Mouse (Mus musculus): Measurements from ENCODE around the gene Gm37419. TPM values are rescaled to one million over a fixed set of nuclear protein-coding genes. Genes with fewer than 3 reads are reported as not detected.

Gene Gm37419
- polyA plus RNA-seq, 1 experiment, result not detected

DNA sequence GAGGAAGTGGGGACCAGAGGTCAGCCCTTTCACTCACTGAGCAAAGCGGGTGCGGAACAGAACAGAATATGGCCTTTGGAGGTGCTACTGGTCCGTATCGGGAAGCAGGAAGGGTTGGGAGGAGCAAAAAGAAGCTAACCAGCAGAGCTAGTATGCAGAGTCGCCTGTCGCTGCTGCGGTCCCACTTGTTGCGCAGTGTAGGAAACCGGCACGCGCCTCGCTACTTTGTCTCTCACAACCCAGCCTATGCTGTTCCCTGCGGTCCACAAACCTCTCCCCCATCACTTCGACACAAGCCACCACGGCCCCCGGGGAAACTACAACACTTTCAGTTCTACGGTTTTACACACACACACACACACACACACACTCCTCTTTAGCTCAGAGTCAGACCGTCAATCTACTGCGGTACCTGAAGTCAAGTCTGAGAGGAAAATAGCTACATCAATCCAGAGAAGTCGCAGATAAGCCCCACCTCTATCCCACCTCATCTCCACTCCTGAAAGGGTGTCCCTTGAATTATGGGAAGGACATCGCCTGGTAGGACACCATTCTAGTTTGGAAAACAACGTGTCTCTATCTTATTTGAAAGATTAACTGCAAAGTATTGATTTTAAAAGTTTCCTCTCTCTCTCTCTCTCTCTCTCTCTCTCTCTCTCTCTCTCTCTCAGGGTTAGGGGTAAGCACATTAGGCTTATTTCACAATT lies 3.4 kb upstream of the Gm37419 start:
- Histone ChIP-seq H3K27me3 (ENCODE audit: control insufficient read depth, insufficient read depth, insufficient read length) (no peaks in the 10 kb centered on the region), H3K4me2 (ENCODE audit: low read depth) (peak overlapping the region; percentile 89), H3K79me2 (ENCODE audit: control insufficient read depth, insufficient read depth) (peaks cover 68% of the 10 kb centered on the region), H3K4me3 (peak overlapping the region; percentile 92), H3K36me3 (ENCODE audit: control insufficient read depth, insufficient read depth) (no peaks in the 10 kb centered on the region), H3ac (ENCODE audit: control insufficient read depth, insufficient read length) (no peak overlapping the region)
- TF ChIP-seq POLR2A (IDR thresholded peaks at IDR 0.05; ENCODE audit: insufficient read length, low read depth), result peak; percentile 54
- no peak for TF ChIP-seq TCF12 (IDR thresholded peaks at IDR 0.05; ENCODE audit: insufficient read depth, poor library complexity, severe bottlenecking)
- no peak for TF ChIP-seq USF1 (IDR thresholded peaks at IDR 0.05; ENCODE audit: low read depth)
- 0 out of 2 replicates have a peak, but pooled peaks have one; percentile 11 for TF ChIP-seq CEBPB (IDR thresholded peaks at IDR 0.05; ENCODE audit: insufficient read depth, poor library complexity, severe bottlenecking)

- H3K27me3 ChIP-seq (ENCODE audit: control insufficient read depth, insufficient read depth, insufficient read length), result no peaks in the 10 kb centered on the region
- no peaks in the 10 kb centered on the region for H3K36me3 ChIP-seq (ENCODE audit: control insufficient read depth, insufficient read depth)
- peaks cover 68% of the 10 kb centered on the region for H3K79me2 ChIP-seq (ENCODE audit: control insufficient read depth, insufficient read depth)
- no peak for TF ChIP-seq USF1 (IDR thresholded peaks at IDR 0.05; ENCODE audit: low read depth)
- no peak for TF ChIP-seq POLR2A (IDR thresholded peaks at IDR 0.05; ENCODE audit: insufficient read length, low read depth)
- no peak for TF ChIP-seq E2F4 (IDR thresholded peaks at IDR 0.05; ENCODE audit: insufficient read depth)
- TF ChIP-seq MAX (IDR thresholded peaks at IDR 0.05; ENCODE audit: low read depth), result no peak
- no peak for TF ChIP-seq REST (IDR thresholded peaks at IDR 0.05; ENCODE audit: insufficient read depth, insufficient read length)
- TF ChIP-seq TCF12 (IDR thresholded peaks at IDR 0.05; ENCODE audit: insufficient read depth, poor library complexity, severe bottlenecking), result no peak
- no peak for TF ChIP-seq MYOD1 (IDR thresholded peaks at IDR 0.05; ENCODE audit: control insufficient read depth in 1 of 3, insufficient read length in 2 of 3, low read depth in 2 of 3)
- TF ChIP-seq POLR2AphosphoS2 (IDR thresholded peaks at IDR 0.05; ENCODE audit: insufficient read length, low read depth), result no peak
- TF ChIP-seq TCF3 (IDR thresholded peaks at IDR 0.05; ENCODE audit: insufficient read length, low read depth), result no peak
- no peak; the same call in 1 of the 2 replicates for TF ChIP-seq CEBPB (IDR thresholded peaks at IDR 0.05; ENCODE audit: insufficient read depth, poor library complexity, severe bottlenecking)
- no peak for TF ChIP-seq MYOG (IDR thresholded peaks at IDR 0.05; ENCODE audit: control insufficient read depth in 1 of 3, insufficient read depth in 1 of 3, insufficient read length in 2 of 3, low read depth in 2 of 3)
- TF ChIP-seq SRF (IDR thresholded peaks at IDR 0.05; ENCODE audit: control insufficient read depth, insufficient read length, low read depth), result no peak
- no peak overlapping the region for H3ac ChIP-seq (ENCODE audit: control insufficient read depth, insufficient read length)
- H3K4me3 ChIP-seq, result peak overlapping the region; percentile 92
- H3K4me2 ChIP-seq (ENCODE audit: low read depth), result peak overlapping the region; percentile 89
Observed at GRCm38 (mm10) chr16:23985467-23985861, 2.8 kb upstream of the Gm37419 start.

DNA sequence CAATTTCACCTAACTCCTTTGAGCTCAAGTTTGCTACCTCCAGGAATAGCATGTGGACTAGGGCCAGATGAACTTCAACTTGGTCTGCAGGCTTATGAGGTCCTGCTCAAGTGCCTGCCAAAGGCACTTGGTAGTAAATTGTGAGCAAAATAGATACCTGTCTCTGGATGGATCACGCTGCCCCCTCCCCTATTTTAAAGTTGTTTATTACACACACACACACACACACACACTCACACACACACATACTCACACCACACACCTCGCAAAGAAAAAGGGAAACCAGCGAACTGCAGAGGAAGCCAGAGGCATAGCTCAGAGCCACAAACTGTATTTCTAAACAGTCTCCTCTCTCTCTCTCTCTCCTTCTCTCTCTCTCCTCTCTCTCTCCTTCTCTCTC lies 2.1 kb upstream of the Gm37419 start:
- Histone ChIP-seq H3K79me2 (ENCODE audit: control insufficient read depth, insufficient read depth) (peaks cover 64% of the 10 kb centered on the region), H3ac (ENCODE audit: control insufficient read depth, insufficient read length) (peak overlapping the region; percentile 81), H3K4me2 (ENCODE audit: low read depth) (peak overlapping the region; percentile 89), H3K27me3 (ENCODE audit: control insufficient read depth, insufficient read depth, insufficient read length) (no peaks in the 10 kb centered on the region), H3K4me3 (peak overlapping the region; percentile 92), H3K36me3 (ENCODE audit: control insufficient read depth, insufficient read depth) (no peaks in the 10 kb centered on the region)
- TF ChIP-seq REST (IDR thresholded peaks at IDR 0.05; ENCODE audit: insufficient read depth, insufficient read length), result no peak

DNA sequence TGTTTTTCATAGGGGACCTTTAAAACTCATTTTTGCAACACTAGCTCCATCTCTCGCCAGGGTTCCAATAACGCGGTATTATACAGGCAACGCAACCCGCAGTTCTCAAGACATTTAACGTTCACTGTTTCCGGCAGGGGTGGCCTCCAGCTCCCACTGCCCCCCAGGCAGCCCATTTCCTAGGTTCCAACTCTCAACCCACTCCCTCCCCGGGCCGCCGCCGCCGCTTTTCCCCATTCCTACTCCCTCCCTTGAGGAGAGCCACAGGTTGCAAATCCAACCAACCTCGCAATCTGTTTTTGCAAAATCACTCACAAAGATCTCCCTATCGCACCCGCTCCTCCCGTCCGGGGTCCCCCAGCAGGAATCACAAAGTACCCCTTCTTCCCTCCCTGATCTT lies 1.4 kb upstream of the Gm37419 start:
- peak overlapping the region; percentile 92 for H3K4me3 ChIP-seq
- no peaks in the 10 kb centered on the region for H3K27me3 ChIP-seq (ENCODE audit: control insufficient read depth, insufficient read depth, insufficient read length)
- peaks cover 57% of the 10 kb centered on the region for H3K79me2 ChIP-seq (ENCODE audit: control insufficient read depth, insufficient read depth)
- TF ChIP-seq MAX (IDR thresholded peaks at IDR 0.05; ENCODE audit: low read depth) (no peak), POLR2AphosphoS2 (IDR thresholded peaks at IDR 0.05; ENCODE audit: insufficient read length, low read depth) (peak; percentile 16), POLR2A (IDR thresholded peaks at IDR 0.05; ENCODE audit: insufficient read length, low read depth) (no peak), MYOD1 (IDR thresholded peaks at IDR 0.05; ENCODE audit: control insufficient read depth in 1 of 3, insufficient read length in 2 of 3, low read depth in 2 of 3) (no peak)
- no peaks in the 10 kb centered on the region for H3K36me3 ChIP-seq (ENCODE audit: control insufficient read depth, insufficient read depth)
- H3ac ChIP-seq (ENCODE audit: control insufficient read depth, insufficient read length), result peak overlapping the region; percentile 81
- peak overlapping the region; percentile 89 for H3K4me2 ChIP-seq (ENCODE audit: low read depth)

- H3K36me3 ChIP-seq (ENCODE audit: control insufficient read depth, insufficient read depth), result no peaks in the 10 kb centered on the region
- TF ChIP-seq REST (IDR thresholded peaks at IDR 0.05; ENCODE audit: insufficient read depth, insufficient read length), result no peak
- TF ChIP-seq SRF (IDR thresholded peaks at IDR 0.05; ENCODE audit: control insufficient read depth, insufficient read length, low read depth), result no peak
- TF ChIP-seq MAX (IDR thresholded peaks at IDR 0.05; ENCODE audit: low read depth), result no peak
- TF ChIP-seq POLR2A (IDR thresholded peaks at IDR 0.05; ENCODE audit: insufficient read length, low read depth), result peak; percentile 50
- TF ChIP-seq POLR2AphosphoS2 (IDR thresholded peaks at IDR 0.05; ENCODE audit: insufficient read length, low read depth), result peak; percentile 32
Observed at GRCm38 (mm10) chr16:23987341-23988156, 733 bp upstream of the Gm37419 start.

More at GRCm38 (mm10) chr16:23987341-23988156, 733 bp upstream of the Gm37419 start:
- H3K4me2 ChIP-seq (ENCODE audit: low read depth), result peak overlapping the region; percentile 89
- H3ac ChIP-seq (ENCODE audit: control insufficient read depth, insufficient read length), result peak overlapping the region; percentile 81
- H3K4me3 ChIP-seq, result peak overlapping the region; percentile 92
- H3K79me2 ChIP-seq (ENCODE audit: control insufficient read depth, insufficient read depth), result peaks cover 54% of the 10 kb centered on the region
- no peaks in the 10 kb centered on the region for H3K27me3 ChIP-seq (ENCODE audit: control insufficient read depth, insufficient read depth, insufficient read length)

All from myocyte (in vitro differentiated cells).